Mouse (Mus musculus) midbrain, embryonic 12.5 days (tissue): Measurements from ENCODE around the gene Maats1. TPM values are rescaled to one million over a fixed set of nuclear protein-coding genes. Genes with fewer than 3 reads are reported as not detected.

ENCODE experiments used
- ATAC-seq: fragments of 200-750 bp; cut with Nextera tagmentation; 2 replicates; pipeline ENCODE4 v1.8.0; 2017; ENCODE audit warnings: low read depth, moderate TSS enrichment, moderate library complexity; ENCODE audit not compliant: low FRiP score
- H3K27ac ChIP-seq: fragments of 300-500 bp; sonication (generic); replicated peaks from 2 replicates; pipeline ENCODE4 v1.5.1; 2016; ENCODE audit warnings: mild to moderate bottlenecking
- H3K27me3 ChIP-seq: fragments of 300-500 bp; sonication (generic); 2 replicates; pipeline ENCODE4 v1.6.1; 2016; ENCODE audit warnings: mild to moderate bottlenecking
- H3K36me3 ChIP-seq: fragments of 300-500 bp; sonication (generic); 2 replicates; pipeline ENCODE4 v1.6.1; 2016
- H3K4me1 ChIP-seq: fragments of 300-500 bp; sonication (generic); 2 replicates; pipeline ENCODE4 v1.6.1; 2016
- H3K4me2 ChIP-seq: fragments of 300-500 bp; sonication (generic); replicated peaks from 2 replicates; pipeline ENCODE4 v1.6.1; 2016; ENCODE audit warnings: mild to moderate bottlenecking, moderate library complexity
- H3K4me3 ChIP-seq: fragments of 300-500 bp; sonication (generic); 2 replicates; pipeline ENCODE4 v1.5.1; 2016; ENCODE audit warnings: mild to moderate bottlenecking
- H3K9ac ChIP-seq: fragments of 300-500 bp; sonication (generic); replicated peaks from 2 replicates; pipeline ENCODE4 v1.6.1; 2016; ENCODE audit warnings: mild to moderate bottlenecking, moderate library complexity
- H3K9me3 ChIP-seq: fragments of 300-500 bp; sonication (generic); 2 replicates; pipeline ENCODE4 v1.6.1; 2016; ENCODE audit warnings: mild to moderate bottlenecking
- WGBS: fragments of 180-500 bp; shearing (Covaris S2); methylation state at CpG from one replicate; pipeline ENCODE4 v1.1.7; 2016; 5-methylcytosine and 5-hydroxymethylcytosine counted together
- polyA plus RNA-seq: library from polyadenylated mRNA; unstranded; fragments of >200 nt; fragmentation: Nextera tagmentation; extraction: Ambion mirVana; gene quantifications from 2 replicates; pipeline ENCODE4 v1.2.1, GENCODE M21; 2016

The Maats1 gene
- 0.51 and 0.59 TPM in 2 replicates for polyA plus RNA-seq

GRCm38 (mm10) chr16:38341396-38342324 lies at the start of gene Maats1:
Maats1 (minus strand) TSS chr16:38342143.
- 7% methylated on average over 30 of the region's 30 CpGs for WGBS
- no peaks in the 10 kb centered on the region for H3K36me3 ChIP-seq
- no peaks in the 10 kb centered on the region for H3K9me3 ChIP-seq
- H3K27me3 ChIP-seq = no peaks in the 10 kb centered on the region
- H3K4me1 ChIP-seq = peaks cover 9% of the 10 kb centered on the region
- peak within 1 kb of the TSS; percentile 35 for H3K4me3 ChIP-seq
- H3K4me2 ChIP-seq = peak within 1 kb of the TSS; percentile 58
- peak within 1 kb of the TSS; percentile 26; the same call in 1 of the 2 replicates for H3K27ac ChIP-seq
- ATAC-seq = peak; percentile 96
- peak within 1 kb of the TSS; percentile 48 for H3K9ac ChIP-seq

DNA sequence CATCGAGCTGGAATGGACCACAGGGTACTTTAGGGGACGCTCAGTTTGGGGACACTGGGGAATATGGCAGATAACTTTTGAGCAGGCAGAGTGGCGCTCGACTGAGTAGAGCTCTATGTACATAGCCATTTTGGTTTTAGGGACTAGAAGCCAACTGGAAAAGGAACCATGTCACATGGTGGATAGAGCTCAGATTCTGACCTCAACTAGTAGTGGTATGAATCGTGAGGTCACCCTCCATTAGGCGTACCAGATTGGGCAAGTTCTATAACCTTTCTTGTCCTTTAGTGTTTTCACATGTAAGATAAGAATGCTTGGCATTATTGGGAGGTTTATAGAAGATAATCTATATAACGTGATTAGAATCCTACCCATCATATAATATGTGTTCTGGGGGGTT lies 48.4 kb upstream of the Maats1 start:
- no peak overlapping the region for H3K4me2 ChIP-seq
- H3K4me3 ChIP-seq = no peak overlapping the region
- no peaks in the 10 kb centered on the region for H3K4me1 ChIP-seq
- 85% methylated on average over 7 of the region's 7 CpGs for WGBS
- no peaks in the 10 kb centered on the region for H3K9me3 ChIP-seq
- no peaks in the 10 kb centered on the region for H3K27me3 ChIP-seq
- ATAC-seq = no peak
- no peak overlapping the region for H3K27ac ChIP-seq
- no peak overlapping the region for H3K9ac ChIP-seq
- no peaks in the 10 kb centered on the region for H3K36me3 ChIP-seq

DNA sequence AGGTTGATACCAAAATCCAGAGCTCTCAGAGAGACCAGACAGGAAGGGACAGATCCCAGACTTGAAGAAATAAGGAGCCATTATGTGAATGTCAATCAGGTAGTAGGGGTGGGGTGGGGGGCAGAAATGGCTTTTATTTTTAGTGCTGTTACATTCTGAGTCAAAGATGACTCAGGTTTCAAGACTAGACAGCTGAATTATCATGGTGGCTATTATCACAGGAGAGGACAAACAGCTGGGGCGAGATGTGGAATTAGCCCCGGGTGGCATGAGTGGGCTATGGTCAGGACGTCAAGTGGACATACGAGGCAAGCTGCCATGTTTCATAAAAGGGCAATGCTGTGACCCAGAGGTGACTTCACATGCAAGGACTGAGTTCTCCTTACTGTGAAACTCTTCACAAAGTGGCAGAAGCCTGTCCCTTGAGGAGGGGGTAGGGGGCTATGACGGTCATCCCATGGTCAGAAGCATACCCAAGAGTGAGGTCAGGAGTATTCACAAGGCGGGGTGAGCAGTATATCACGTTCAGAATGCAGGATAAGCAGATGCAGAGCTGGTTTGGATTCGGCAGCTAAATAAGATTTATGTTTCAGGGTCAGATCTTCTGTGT lies 47.4 kb upstream of the Maats1 start:
- Histone ChIP-seq H3K27me3 (no peaks in the 10 kb centered on the region), H3K27ac (no peak overlapping the region), H3K4me1 (no peaks in the 10 kb centered on the region), H3K9me3 (no peaks in the 10 kb centered on the region), H3K36me3 (no peaks in the 10 kb centered on the region), H3K4me2 (no peak overlapping the region), H3K9ac (no peak overlapping the region), H3K4me3 (no peak overlapping the region)
- no peak for ATAC-seq
- 85% methylated on average over 8 of the region's 8 CpGs for WGBS

GRCm38 (mm10) chr16:38388757-38389156 lies 46.8 kb upstream of the Maats1 start:
- no peaks in the 10 kb centered on the region for H3K4me1 ChIP-seq
- WGBS = 82% methylated on average over 6 of the region's 6 CpGs
- no peak overlapping the region for H3K9ac ChIP-seq
- ATAC-seq = no peak
- no peaks in the 10 kb centered on the region for H3K27me3 ChIP-seq
- H3K36me3 ChIP-seq = no peaks in the 10 kb centered on the region
- no peak overlapping the region for H3K4me2 ChIP-seq
- H3K9me3 ChIP-seq = no peaks in the 10 kb centered on the region
- H3K4me3 ChIP-seq = no peak overlapping the region
- H3K27ac ChIP-seq = no peak overlapping the region

GRCm38 (mm10) chr16:38387389-38387788 lies 45.4 kb upstream of the Maats1 start:
- Histone ChIP-seq H3K9me3 (no peaks in the 10 kb centered on the region), H3K27ac (no peak overlapping the region)
- WGBS = 92% methylated on average over 6 of the region's 6 CpGs

DNA sequence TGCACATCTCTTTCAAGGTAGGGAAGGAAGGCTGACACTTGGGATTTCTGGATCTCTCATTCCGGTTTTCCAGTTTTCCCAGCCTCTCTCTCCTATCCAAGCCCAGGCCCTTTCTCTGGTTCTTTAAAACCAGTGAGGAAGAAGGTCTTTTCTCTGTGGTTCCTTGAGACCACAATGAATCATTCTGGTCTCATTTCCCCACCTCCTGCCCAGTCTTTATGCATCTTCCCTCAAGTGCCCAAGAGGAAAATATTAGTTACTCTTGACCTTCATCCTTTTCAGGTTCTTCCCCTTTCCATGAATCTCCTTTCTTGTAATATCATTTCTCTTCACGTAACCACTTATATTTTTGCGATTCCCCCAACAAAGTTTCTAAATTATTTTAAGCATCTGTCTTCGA lies 43.8 kb upstream of the Maats1 start:
- no peak overlapping the region for H3K27ac ChIP-seq
- H3K27me3 ChIP-seq = no peaks in the 10 kb centered on the region
- no peak overlapping the region for H3K4me2 ChIP-seq
- H3K36me3 ChIP-seq = no peaks in the 10 kb centered on the region
- WGBS = 90% methylated on average over 4 of the region's 4 CpGs
- ATAC-seq = no peak
- H3K9me3 ChIP-seq = no peaks in the 10 kb centered on the region
- H3K9ac ChIP-seq = no peak overlapping the region
- no peak overlapping the region for H3K4me3 ChIP-seq
- no peaks in the 10 kb centered on the region for H3K4me1 ChIP-seq

More at GRCm38 (mm10) chr16:38387389-38387788, 45.4 kb upstream of the Maats1 start:
- Histone ChIP-seq H3K36me3 (no peaks in the 10 kb centered on the region), H3K27me3 (no peaks in the 10 kb centered on the region), H3K4me2 (no peak overlapping the region), H3K9ac (no peak overlapping the region), H3K4me3 (no peak overlapping the region), H3K4me1 (no peaks in the 10 kb centered on the region)
- ATAC-seq = no peak

- 82% methylated on average over 6 of the region's 6 CpGs for WGBS
- H3K9ac ChIP-seq = no peak overlapping the region
- H3K27me3 ChIP-seq = no peaks in the 10 kb centered on the region
- ATAC-seq = no peak
- no peaks in the 10 kb centered on the region for H3K9me3 ChIP-seq
- H3K4me2 ChIP-seq = no peak overlapping the region
- H3K27ac ChIP-seq = no peak overlapping the region
- H3K4me1 ChIP-seq = no peaks in the 10 kb centered on the region
- H3K4me3 ChIP-seq = no peak overlapping the region
- no peaks in the 10 kb centered on the region for H3K36me3 ChIP-seq
These were observed 43.3 kb upstream of the Maats1 start for GRCm38 (mm10) chr16:38385184-38385634.

GRCm38 (mm10) chr16:38383683-38384082 lies 41.7 kb upstream of the Maats1 start:
- Histone ChIP-seq H3K9ac (no peak overlapping the region), H3K27ac (no peak overlapping the region), H3K4me2 (no peak overlapping the region), H3K4me3 (no peak overlapping the region), H3K27me3 (no peaks in the 10 kb centered on the region; the same call in 1 of the 2 replicates), H3K36me3 (no peaks in the 10 kb centered on the region), H3K4me1 (no peaks in the 10 kb centered on the region), H3K9me3 (no peaks in the 10 kb centered on the region)
- no peak for ATAC-seq
- 96% methylated on average over 2 of the region's 2 CpGs for WGBS

GRCm38 (mm10) chr16:38379926-38380325 lies 38.0 kb upstream of the Maats1 start:
- no peak overlapping the region for H3K9ac ChIP-seq
- WGBS = 93% methylated on average over 3 of the region's 3 CpGs
- no peaks in the 10 kb centered on the region; the same call in 1 of the 2 replicates for H3K27me3 ChIP-seq
- H3K9me3 ChIP-seq = no peaks in the 10 kb centered on the region
- peaks cover 7% of the 10 kb centered on the region; the same call in 1 of the 2 replicates for H3K4me1 ChIP-seq
- ATAC-seq = no peak
- no peak overlapping the region for H3K27ac ChIP-seq
- H3K4me2 ChIP-seq = no peak overlapping the region
- H3K4me3 ChIP-seq = no peak overlapping the region
- no peaks in the 10 kb centered on the region for H3K36me3 ChIP-seq

DNA sequence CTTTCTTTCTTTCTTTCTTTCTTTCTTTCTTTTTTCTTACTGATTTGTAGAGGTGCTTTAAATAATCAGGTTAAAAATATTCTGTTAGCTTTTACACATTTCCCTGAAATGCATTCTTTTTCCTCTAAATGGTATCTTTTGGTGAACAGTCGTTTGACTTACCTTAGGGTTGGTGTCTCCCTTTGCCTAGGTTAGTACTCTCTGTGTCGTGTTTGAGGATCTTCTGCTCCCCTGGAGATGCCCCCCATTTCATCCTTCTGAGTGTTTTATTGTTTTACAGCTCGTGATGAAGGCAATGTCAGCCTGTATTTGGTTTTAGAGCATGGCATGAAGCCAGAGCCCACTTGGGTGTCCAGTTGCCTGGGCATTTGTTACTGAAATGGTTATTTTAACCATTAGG lies 37.5 kb upstream of the Maats1 start:
- Histone ChIP-seq H3K9ac (no peak overlapping the region), H3K4me3 (no peak overlapping the region), H3K4me1 (peaks cover 7% of the 10 kb centered on the region; the same call in 1 of the 2 replicates), H3K27ac (no peak overlapping the region), H3K27me3 (no peaks in the 10 kb centered on the region; the same call in 1 of the 2 replicates), H3K9me3 (no peaks in the 10 kb centered on the region), H3K4me2 (no peak overlapping the region), H3K36me3 (no peaks in the 10 kb centered on the region)
- no peak for ATAC-seq
- 59% methylated on average over 3 of the region's 3 CpGs for WGBS

DNA sequence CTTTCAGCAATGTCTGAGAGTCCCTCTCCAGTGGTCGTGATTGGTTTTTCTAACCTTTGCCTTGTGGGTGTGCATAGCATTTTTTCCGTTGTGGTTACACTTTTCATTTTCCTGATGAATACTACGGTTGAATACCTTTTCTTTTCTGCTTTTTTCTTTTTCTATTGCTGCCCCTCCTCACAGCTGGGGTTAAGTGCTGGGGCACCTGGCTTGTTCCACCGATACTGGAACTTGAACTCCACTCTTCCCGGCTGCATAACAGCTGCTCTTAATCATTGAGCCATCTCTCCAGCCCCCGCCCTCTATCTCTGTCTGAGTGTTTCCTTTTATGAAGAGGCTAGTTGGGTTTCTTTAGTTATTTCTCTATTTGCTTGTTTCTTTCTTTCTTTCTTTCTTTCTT lies 37.1 kb upstream of the Maats1 start:
- 65% methylated on average over 6 of the region's 6 CpGs for WGBS
- H3K27ac ChIP-seq = no peak overlapping the region
- no peaks in the 10 kb centered on the region for H3K9me3 ChIP-seq
- no peaks in the 10 kb centered on the region for H3K36me3 ChIP-seq
- no peak overlapping the region for H3K4me3 ChIP-seq
- no peak overlapping the region for H3K4me2 ChIP-seq
- no peak for ATAC-seq
- H3K27me3 ChIP-seq = no peaks in the 10 kb centered on the region; the same call in 1 of the 2 replicates
- no peak overlapping the region for H3K9ac ChIP-seq
- peaks cover 7% of the 10 kb centered on the region; the same call in 1 of the 2 replicates for H3K4me1 ChIP-seq

GRCm38 (mm10) chr16:38378591-38378990 lies 36.6 kb upstream of the Maats1 start:
- no peak overlapping the region for H3K27ac ChIP-seq
- H3K27me3 ChIP-seq = no peaks in the 10 kb centered on the region; the same call in 1 of the 2 replicates
- no peak for ATAC-seq
- no peaks in the 10 kb centered on the region for H3K9me3 ChIP-seq
- 84% methylated on average over 6 of the region's 6 CpGs for WGBS
- no peak overlapping the region for H3K4me2 ChIP-seq
- peaks cover 7% of the 10 kb centered on the region; the same call in 1 of the 2 replicates for H3K4me1 ChIP-seq
- H3K4me3 ChIP-seq = no peak overlapping the region
- H3K9ac ChIP-seq = no peak overlapping the region
- no peaks in the 10 kb centered on the region for H3K36me3 ChIP-seq
